Mouse (Mus musculus): ENCODE measurements at regions not wholly inside any gene's neighbourhood (a gene's known extent, or its start where the extent isn't known, plus 50 kb on each side); places are given as distances from the start of the nearest gene placed in this dataset.

- no peak for DNase-seq (ENCODE audit: low spot score)
These were observed 646.8 kb upstream of the Cited2 start for GRCm38 (mm10) chr10:17076186-17076585.

DNA sequence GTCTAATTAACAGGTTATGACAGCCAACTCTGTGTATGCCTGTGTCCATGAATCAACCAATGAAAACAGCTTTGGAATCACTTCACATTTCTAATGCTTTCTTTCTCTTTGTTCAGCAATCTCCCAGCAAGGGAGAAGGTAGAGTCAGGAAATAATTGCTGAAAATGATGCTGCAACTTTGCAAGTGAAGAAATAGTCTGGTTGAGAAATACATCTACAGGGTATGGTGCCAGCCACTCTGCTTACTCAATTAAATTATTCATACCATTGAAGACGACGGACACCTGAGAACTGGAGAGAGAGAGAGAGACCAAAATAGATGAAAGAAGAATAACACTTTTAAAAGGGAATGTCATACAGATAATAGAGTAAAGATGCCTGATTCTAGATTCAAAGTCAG is 645.4 kb upstream of the Cited2 start:
- DNase-seq (ENCODE audit: low spot score): no peak

GRCm38 (mm10) chr10:17080818-17081217 is 642.2 kb upstream of the Cited2 start:
- DNase-seq (ENCODE audit: low spot score): no peak

- DNase-seq (ENCODE audit: low spot score): no peak
These were observed 640.1 kb upstream of the Cited2 start for GRCm38 (mm10) chr10:17082926-17083325.

DNA sequence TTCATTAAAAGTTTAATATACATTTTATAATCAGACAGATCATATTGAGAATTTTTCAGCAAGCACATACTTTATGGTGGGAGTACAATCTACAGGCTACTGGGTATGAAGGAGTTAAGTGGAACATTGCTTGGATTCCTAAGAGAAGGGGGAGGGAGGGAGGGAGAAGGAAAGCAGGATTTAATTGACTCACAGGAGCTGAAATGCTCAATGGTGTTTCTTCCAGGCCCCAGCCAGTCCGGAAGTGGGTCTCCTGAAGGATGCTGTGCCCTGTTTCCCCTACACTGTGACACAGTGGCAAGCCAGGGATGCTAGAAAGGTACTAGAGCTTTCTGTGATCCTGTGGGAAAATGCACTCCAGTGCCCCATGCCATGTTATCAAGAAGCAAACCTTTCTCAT is 621.0 kb upstream of the Cited2 start:
- DNase-seq (ENCODE audit: low spot score): no peak

GRCm38 (mm10) chr10:17103416-17103815 is 619.6 kb upstream of the Cited2 start:
- no peak for DNase-seq (ENCODE audit: low spot score)

DNA sequence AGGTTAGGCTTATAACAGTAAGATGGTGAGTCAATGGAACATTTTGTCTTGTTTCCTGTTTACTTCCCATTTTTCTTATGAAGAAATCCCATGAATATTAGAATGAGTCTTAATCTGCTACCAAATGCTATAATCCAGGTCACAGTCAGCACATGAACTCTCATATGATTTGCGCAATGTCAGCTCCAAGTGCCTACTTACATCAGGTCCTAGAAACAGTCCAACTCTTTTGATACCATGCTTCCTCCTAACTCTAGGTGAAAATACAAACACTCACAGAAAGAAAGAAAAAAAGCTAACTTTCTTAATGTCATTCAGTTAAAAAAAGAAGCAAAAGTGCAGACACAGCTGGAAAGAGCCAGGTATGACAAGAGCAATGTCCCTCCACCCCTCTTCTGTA is 616.2 kb upstream of the Cited2 start:
- no peak for DNase-seq (ENCODE audit: low spot score)

GRCm38 (mm10) chr10:17111071-17111470 is 611.9 kb upstream of the Cited2 start:
- no peak for DNase-seq (ENCODE audit: low spot score)

DNA sequence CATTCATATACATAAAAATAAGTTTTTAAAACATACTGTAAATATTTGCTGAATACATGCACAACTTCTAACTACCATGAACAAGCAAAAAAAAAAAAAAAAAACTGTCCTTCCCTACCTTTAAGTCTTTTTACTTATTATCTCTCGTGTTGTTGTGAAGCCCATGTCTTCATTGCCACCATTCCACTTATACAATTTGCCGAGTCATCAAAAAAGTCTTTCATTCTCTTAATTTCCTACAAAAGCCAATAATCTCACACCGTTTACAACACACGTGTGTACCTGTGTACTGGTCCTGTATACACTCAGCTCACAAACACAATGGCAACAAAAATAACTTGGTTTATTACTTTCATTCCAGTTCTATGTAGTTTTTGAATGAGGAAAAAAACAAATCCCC is 608.2 kb upstream of the Cited2 start:
- no peak for DNase-seq (ENCODE audit: low spot score)

- no peak for DNase-seq (ENCODE audit: low spot score)
These were observed 593.4 kb upstream of the Cited2 start for GRCm38 (mm10) chr10:17129391-17130163.

- no peak for DNase-seq (ENCODE audit: low spot score)
These were observed 592.4 kb upstream of the Cited2 start for GRCm38 (mm10) chr10:17130661-17131060.

DNA sequence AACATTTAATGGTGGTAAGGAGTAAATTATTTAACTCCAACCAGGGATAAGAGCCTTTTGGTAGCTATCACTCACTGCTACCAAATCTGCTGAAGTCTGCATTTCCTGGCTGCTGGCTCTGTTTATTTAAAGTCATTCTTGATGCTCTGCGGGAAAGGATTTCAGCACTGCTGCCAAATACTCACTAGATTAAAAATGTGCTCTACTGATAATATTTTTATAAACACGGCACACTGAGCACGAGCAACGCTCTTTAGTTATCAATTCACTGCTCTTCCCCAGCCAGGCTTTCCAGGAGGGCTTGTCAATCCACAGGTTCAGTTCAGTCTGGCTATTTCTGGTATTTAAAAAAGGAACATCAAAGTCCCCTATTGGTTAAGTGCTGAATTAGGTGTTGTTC is 591.3 kb upstream of the Cited2 start:
- DNase-seq (ENCODE audit: low spot score): no peak

- no peak for DNase-seq (ENCODE audit: low spot score)
These were observed 547.6 kb upstream of the Cited2 start for GRCm38 (mm10) chr10:17175385-17175784.

DNA sequence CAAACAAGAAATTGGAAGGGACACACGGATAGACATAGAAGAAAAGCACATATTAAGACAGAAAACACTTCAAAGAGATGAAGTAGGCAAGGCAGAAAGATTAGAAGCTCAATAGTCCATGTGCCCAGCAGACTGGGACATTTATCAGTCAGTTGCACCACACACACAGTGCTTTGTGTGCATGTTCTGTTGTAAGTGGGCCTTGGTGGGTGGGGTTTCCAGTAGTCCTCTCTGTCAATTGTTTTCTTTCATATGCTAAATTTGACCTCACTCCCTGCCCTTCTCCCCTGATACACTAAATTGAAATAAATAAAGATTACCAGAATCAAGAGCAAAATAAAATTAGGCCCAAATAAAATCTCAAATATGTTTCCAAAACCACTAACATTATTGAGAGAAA is 546.0 kb upstream of the Cited2 start:
- no peak for DNase-seq (ENCODE audit: low spot score)

GRCm38 (mm10) chr10:17177503-17178278 is 545.3 kb upstream of the Cited2 start:
- DNase-seq (ENCODE audit: low spot score): no peak

DNA sequence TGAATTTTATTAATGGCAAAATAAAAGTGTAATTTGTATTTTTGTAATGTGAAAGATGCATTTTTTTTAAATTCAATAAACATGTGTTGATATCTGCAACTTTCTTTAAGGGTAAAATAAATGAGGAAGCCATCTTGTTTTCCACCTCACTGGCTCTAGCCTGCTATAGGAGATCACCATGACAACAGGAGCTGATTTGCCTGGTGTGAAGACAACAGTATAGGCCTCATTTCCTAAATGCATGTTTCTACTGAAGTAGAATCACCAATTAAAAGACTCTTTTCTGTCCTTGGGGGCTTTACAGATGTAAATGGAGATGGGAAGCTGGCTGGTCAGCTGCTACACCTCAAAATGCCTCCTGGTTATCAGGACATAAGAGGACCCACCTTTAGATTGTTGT is 544.4 kb upstream of the Cited2 start:
- no peak for DNase-seq (ENCODE audit: low spot score)

DNA sequence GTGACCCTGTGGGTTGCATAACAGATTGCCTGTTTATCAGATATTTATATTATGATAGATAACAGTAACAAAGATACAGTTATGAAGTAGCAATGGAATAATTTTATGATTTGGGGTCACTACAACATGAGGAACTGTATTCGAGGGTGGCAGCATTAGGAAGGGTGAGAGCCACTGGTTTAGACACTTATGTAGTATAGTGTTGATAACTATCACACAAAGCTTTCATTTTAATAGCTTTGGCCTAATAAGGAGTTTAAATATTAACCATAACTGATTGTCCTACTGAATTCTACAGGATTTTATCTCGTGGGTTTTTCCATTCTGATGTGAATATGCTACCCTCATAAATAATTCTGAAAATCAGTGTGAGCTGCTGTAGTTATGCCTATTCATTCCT is 538.6 kb upstream of the Cited2 start:
- no peak for DNase-seq (ENCODE audit: low spot score)

GRCm38 (mm10) chr10:17196205-17196604 is 526.8 kb upstream of the Cited2 start:
- DNase-seq (ENCODE audit: low spot score): no peak

GRCm38 (mm10) chr10:17196636-17197035 is 526.4 kb upstream of the Cited2 start:
- no peak for DNase-seq (ENCODE audit: low spot score)

- DNase-seq (ENCODE audit: low spot score): no peak
These were observed 522.2 kb upstream of the Cited2 start for GRCm38 (mm10) chr10:17200524-17201426.

DNA sequence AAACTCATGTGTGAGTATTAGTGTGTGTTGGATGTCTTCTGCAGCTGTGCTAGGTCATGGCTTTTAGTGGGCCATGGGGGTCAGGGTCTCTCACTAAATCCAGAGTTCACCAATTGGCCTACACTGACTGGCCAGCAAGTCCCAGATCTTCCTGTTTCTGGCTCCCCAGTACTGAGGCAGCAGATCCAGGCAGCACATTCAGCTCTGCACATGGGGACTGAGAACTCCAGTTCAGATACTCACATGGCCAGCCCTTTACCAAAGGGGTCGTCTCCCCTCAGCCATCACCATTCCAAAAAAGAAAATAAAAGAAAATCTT is 521.6 kb upstream of the Cited2 start:
- DNase-seq (ENCODE audit: low spot score): no peak

- no peak for DNase-seq (ENCODE audit: low spot score)
These were observed 520.2 kb upstream of the Cited2 start for GRCm38 (mm10) chr10:17202556-17203415.

Data from urinary bladder, postnatal 25 days (tissue).